Mouse (Mus musculus) E14TG2a.4 (cell line): Measurements from ENCODE around the gene Eml4.

Experiments
- CTCF ChIP-seq: conservative IDR thresholded peaks from 2 replicates; pipeline ENCODE4 v1.5.1; 2014; ENCODE audit warnings: low read length
- NANOG ChIP-seq: IDR thresholded peaks from 2 replicates; pipeline ENCODE4 v1.6.1; 2014; ENCODE audit warnings: borderline replicate concordance, low read length, mixed read lengths

DNA sequence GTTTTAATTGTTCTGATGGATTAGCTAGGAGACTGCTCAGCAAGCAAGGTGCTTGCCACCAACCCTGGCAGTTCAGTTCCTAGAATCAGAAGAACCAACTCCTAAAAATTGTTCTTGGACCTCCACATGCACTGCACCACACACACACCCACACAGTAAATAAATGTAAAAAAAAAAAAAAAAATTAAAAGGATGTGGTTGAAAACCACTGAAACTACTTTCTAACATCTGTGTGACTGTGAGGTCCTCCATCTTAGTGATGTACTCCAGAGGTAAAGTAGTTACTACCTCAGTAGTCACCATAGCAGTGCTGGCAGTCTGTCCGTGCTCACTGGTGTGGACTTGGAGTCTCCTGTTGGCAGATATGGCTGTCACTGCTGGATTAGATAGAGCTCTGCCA, 106.5 kb downstream of the Eml4 start:
- TF ChIP-seq CTCF (no peak), NANOG (no peak)
